ENCODE assay signal across 8 mouse cellular contexts in the genomic region with DNA sequence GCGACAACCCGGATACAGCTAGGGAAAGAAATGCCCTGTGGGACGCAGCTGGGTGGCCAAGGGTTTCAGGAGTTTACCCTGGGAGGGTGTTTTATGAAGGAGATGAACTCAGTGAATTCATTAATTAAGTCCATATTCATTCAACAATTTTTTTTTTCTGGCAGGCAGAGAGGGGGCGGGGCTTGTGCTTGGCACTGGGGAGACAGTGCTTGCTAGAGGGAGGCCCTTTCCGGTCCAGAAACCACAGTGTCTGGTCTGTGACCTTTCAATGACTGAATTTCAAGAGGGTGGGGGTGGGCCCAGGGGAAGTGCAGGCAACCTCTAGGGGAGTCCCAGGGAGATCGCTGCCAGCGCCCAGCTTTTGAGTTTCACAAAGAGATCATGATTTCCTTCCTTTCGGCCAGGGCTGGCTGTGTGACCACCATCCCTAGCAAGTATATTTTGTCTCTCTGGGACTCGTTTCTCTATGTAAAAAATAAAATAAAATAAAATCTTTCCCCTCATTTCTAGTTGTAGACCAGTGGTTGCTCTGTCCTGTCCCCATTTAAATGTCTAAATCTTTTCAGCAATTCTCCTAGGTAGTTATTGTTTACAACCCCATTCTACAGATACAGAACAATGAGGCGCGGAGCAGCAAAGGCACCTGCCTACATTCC. TPM values are rescaled to one million over a fixed set of nuclear protein-coding genes. Genes with fewer than 3 reads are reported as not detected.
DNase-seq lines count a peak whose midpoint lies in the region; ATAC-seq lines count a peak whose summit lies in the region.

No protein-coding gene starts in this region.

- H3K4me3 ChIP-seq in limb, embryonic 12.5 days (replicated peaks) = no peak overlapping the region
- H3K4me3 ChIP-seq in midbrain, embryonic 11.5 days (ENCODE audit: low read depth, low read length) = no peak overlapping the region
- H3K4me3 ChIP-seq in stomach, embryonic 14.5 days (ENCODE audit: low read depth, low read length) = peak overlapping the region; percentile 8; the same call in 1 of the 2 replicates

- peak; percentile 23 to 32 for DNase-seq in thymus, postnatal 36 days
- DNase-seq in thymus, postnatal 0 days (ENCODE audit: low spot score) = no peak
- peak; percentile 55 to 73 for DNase-seq in cerebellum, postnatal 25 days
- DNase-seq in gastrocnemius, postnatal 36 days = peak; percentile 75 to 76
- DNase-seq in midbrain, embryonic 11.5 days (ENCODE audit: low spot score, missing footprints) = peak; percentile 94

- H3K9ac ChIP-seq in limb, embryonic 12.5 days (replicated peaks) = no peak overlapping the region
- peak overlapping the region; percentile 46; the same call in 1 of the 2 replicates for H3K9ac ChIP-seq in midbrain, embryonic 11.5 days (ENCODE audit: low read length)
- H3K9ac ChIP-seq in stomach, embryonic 14.5 days (replicated peaks; ENCODE audit: low read depth, low read length) = no peak overlapping the region

- 2% methylated on average over 11 of the region's 11 CpGs for WGBS in limb, embryonic 12.5 days
- 5% methylated on average over 11 of the region's 11 CpGs for WGBS in midbrain, embryonic 11.5 days
- WGBS in stomach, embryonic 14.5 days = 9% methylated on average over 11 of the region's 11 CpGs

- ATAC-seq in inflammation-experienced regulatory T-cells, adult 6 months = peak; percentile 86
- ATAC-seq in limb, embryonic 12.5 days (ENCODE audit: insufficient number of reproducible peaks, insufficient read depth, low FRiP score, low TSS enrichment, low read depth) = no peak
- ATAC-seq in midbrain, embryonic 11.5 days (ENCODE audit: low FRiP score) = peak; percentile 64; the same call in 1 of the 2 replicates
- peak; percentile 68 for ATAC-seq in stomach, embryonic 14.5 days (ENCODE audit: insufficient number of reproducible peaks, insufficient read depth, low FRiP score, low read depth)

- no peak overlapping the region for H3K27ac ChIP-seq in limb, embryonic 12.5 days
- H3K27ac ChIP-seq in midbrain, embryonic 11.5 days (ENCODE audit: low read depth, low read length) = peak overlapping the region; percentile 94
- peak overlapping the region; percentile 98 for H3K27ac ChIP-seq in stomach, embryonic 14.5 days (ENCODE audit: low read length)

- peaks cover 78% of the 10 kb centered on the region for H3K27me3 ChIP-seq in limb, embryonic 12.5 days
- H3K27me3 ChIP-seq in midbrain, embryonic 11.5 days (ENCODE audit: control insufficient read depth, insufficient read depth, low read length) = peaks cover 2% of the 10 kb centered on the region; the same call in 1 of the 2 replicates
- H3K27me3 ChIP-seq in stomach, embryonic 14.5 days (ENCODE audit: control insufficient read depth, insufficient read depth, low read length) = no peaks in the 10 kb centered on the region

- H3K4me1 ChIP-seq in limb, embryonic 12.5 days (replicated peaks) = peaks cover 27% of the 10 kb centered on the region
- peaks cover 34% of the 10 kb centered on the region for H3K4me1 ChIP-seq in midbrain, embryonic 11.5 days (ENCODE audit: control insufficient read depth, insufficient read depth, low read length)
- peaks cover 37% of the 10 kb centered on the region for H3K4me1 ChIP-seq in stomach, embryonic 14.5 days (ENCODE audit: control insufficient read depth, insufficient read depth, low read length)

- H3K36me3 ChIP-seq in limb, embryonic 12.5 days = no peaks in the 10 kb centered on the region
- no peaks in the 10 kb centered on the region for H3K36me3 ChIP-seq in midbrain, embryonic 11.5 days (ENCODE audit: control insufficient read depth, insufficient read depth, low read length)
- H3K36me3 ChIP-seq in stomach, embryonic 14.5 days (ENCODE audit: control insufficient read depth, insufficient read depth, low read length) = no peaks in the 10 kb centered on the region

- H3K4me2 ChIP-seq in limb, embryonic 12.5 days = peak overlapping the region; percentile 48; the same call in 1 of the 2 replicates
- peak overlapping the region; percentile 32 for H3K4me2 ChIP-seq in midbrain, embryonic 11.5 days
- peak overlapping the region; percentile 37 for H3K4me2 ChIP-seq in stomach, embryonic 14.5 days (replicated peaks; ENCODE audit: low read depth, low read length)

- intact Hi-C loops in gastrocnemius, postnatal 36 days (cut with DNase I) = no loop called here

- H3K9me3 ChIP-seq in limb, embryonic 12.5 days = no peaks in the 10 kb centered on the region
- H3K9me3 ChIP-seq in midbrain, embryonic 11.5 days (ENCODE audit: control insufficient read depth, low read length) = no peaks in the 10 kb centered on the region
- no peaks in the 10 kb centered on the region for H3K9me3 ChIP-seq in stomach, embryonic 14.5 days (ENCODE audit: control insufficient read depth, low read depth, low read length)

RNA-seq across cellular contexts. Expression of a gene that starts 9.8 kb away (rescaled TPM):
- polyA plus RNA-seq in thymus, postnatal 0 days (2015; fragmentation: Nextera tagmentation; extraction: Ambion mirVana) = 0.36 and 0.47 TPM in 2 replicates
- total RNA-seq in gastrocnemius, postnatal 36 days (2021) = 1 to 10 TPM; 3.4 to 3.9 TPM
- polyA plus RNA-seq in inflammation-experienced regulatory T-cells, adult 6 months (2017; shearing (Covaris generic)) = 1 to 10 TPM; 1.0 to 2.1 (median 1.2) TPM
- 1.2 and 1.6 TPM in 2 replicates for polyA plus RNA-seq in limb, embryonic 12.5 days (2016; fragmentation: Nextera tagmentation; extraction: Ambion mirVana)
- polyA plus RNA-seq in midbrain, embryonic 11.5 days (2014; fragmentation: Nextera tagmentation; extraction: Ambion mirVana) = 6.0 and 6.1 TPM in 2 replicates
- polyA plus RNA-seq in stomach, embryonic 14.5 days (2014; fragmentation: Nextera tagmentation; extraction: Ambion mirVana) = 4.0 and 5.1 TPM in 2 replicates

RNA-seq across cellular contexts. Expression of a gene that starts 29.5 kb away (rescaled TPM):
- polyA plus RNA-seq in thymus, postnatal 0 days (2015; fragmentation: Nextera tagmentation; extraction: Ambion mirVana) = 13.7 and 17.7 TPM in 2 replicates
- 10 to 100 TPM; 34.1 to 34.9 TPM for total RNA-seq in gastrocnemius, postnatal 36 days (2021)
- 10 to 100 TPM; 11.9 to 16.6 (median 14.9) TPM for polyA plus RNA-seq in inflammation-experienced regulatory T-cells, adult 6 months (2017; shearing (Covaris generic))
- polyA plus RNA-seq in limb, embryonic 12.5 days (2016; fragmentation: Nextera tagmentation; extraction: Ambion mirVana) = 15.4 and 20.8 TPM in 2 replicates
- polyA plus RNA-seq in midbrain, embryonic 11.5 days (2014; fragmentation: Nextera tagmentation; extraction: Ambion mirVana) = 17.9 and 18.5 TPM in 2 replicates
- polyA plus RNA-seq in stomach, embryonic 14.5 days (2014; fragmentation: Nextera tagmentation; extraction: Ambion mirVana) = 17.6 and 19.4 TPM in 2 replicates
